Mouse (Mus musculus) lung, postnatal 0 days (tissue): ENCODE measurements around the gene Snx15. TPM values are rescaled to one million over a fixed set of nuclear protein-coding genes. Genes with fewer than 3 reads are reported as not detected.
A peak's percentile ranks its signal among the peaks of the same experiment; 100 is the strongest.

Experiments
- ATAC-seq: fragments of 200-750 bp; cut with Nextera tagmentation; 2 replicates; pipeline ENCODE4 v1.8.0; 2017; ENCODE audit warnings: moderate library complexity
- DNase-seq: peaks from one replicate; pipeline ENCODE4 v3.0.0-alpha.2; 2016; ENCODE audit warnings: low spot score
- H3K27ac ChIP-seq: fragments of 300-500 bp; sonication (generic); 2 replicates; pipeline ENCODE4 v1.5.1; 2014; ENCODE audit warnings: antibody characterized with exemption, mild to moderate bottlenecking, low read length, mixed read lengths
- H3K27me3 ChIP-seq: fragments of 300-500 bp; sonication (generic); replicated peaks from 2 replicates; pipeline ENCODE4 v1.6.1; 2014; ENCODE audit warnings: low read length, mixed read lengths; ENCODE audit not compliant: insufficient read depth
- H3K36me3 ChIP-seq: fragments of 300-500 bp; sonication (generic); 2 replicates; pipeline ENCODE4 v1.6.1; 2014; ENCODE audit warnings: low read length, mixed read lengths; ENCODE audit not compliant: insufficient read depth
- H3K4me1 ChIP-seq: fragments of 300-500 bp; sonication (generic); 2 replicates; pipeline ENCODE4 v1.6.1; 2014; ENCODE audit warnings: antibody characterized with exemption, low read depth, low read length, mixed read lengths; ENCODE audit not compliant: insufficient read depth
- H3K4me2 ChIP-seq: fragments of 300-500 bp; sonication (generic); replicated peaks from 2 replicates; pipeline ENCODE4 v1.6.1; 2014; ENCODE audit warnings: low read depth, mild to moderate bottlenecking, low read length, moderate library complexity, mixed read lengths
- H3K4me3 ChIP-seq: fragments of 300-500 bp; sonication (generic); 2 replicates; pipeline ENCODE4 v1.5.1; 2014; ENCODE audit warnings: low read depth, low read length
- H3K9ac ChIP-seq: fragments of 300-500 bp; sonication (generic); replicated peaks from 2 replicates; pipeline ENCODE4 v1.6.1; 2014; ENCODE audit warnings: low read depth, mild to moderate bottlenecking
- H3K9me3 ChIP-seq: fragments of 300-500 bp; sonication (generic); 2 replicates; pipeline ENCODE4 v1.6.1; 2016; ENCODE audit warnings: low read length, mixed read lengths
- CTCF ChIP-seq: IDR thresholded peaks from 2 replicates; pipeline ENCODE4 v1.5.1; 2016; ENCODE audit warnings: antibody characterized with exemption, mild to moderate bottlenecking
- EP300 ChIP-seq: IDR thresholded peaks from 2 replicates; pipeline ENCODE4 v1.6.1; 2016; ENCODE audit warnings: antibody characterized with exemption, mild to moderate bottlenecking, control low read depth
- WGBS: fragments of 180-500 bp; shearing (Covaris S2); extraction: QIAGEN DNeasy Blood & Tissue Kit; methylation state at CpG from one replicate; pipeline ENCODE4 v1.1.7; 2014; 5-methylcytosine and 5-hydroxymethylcytosine counted together
- polyA plus RNA-seq: library from polyadenylated mRNA; unstranded; fragments of >200 nt; fragmentation: Nextera tagmentation; extraction: Ambion mirVana; gene quantifications from 2 replicates; pipeline ENCODE4 v1.2.1, GENCODE M21; 2015

The Snx15 gene
- polyA plus RNA-seq, 1 experiment from 2014 or later, result 29.7 TPM

- H3K9ac ChIP-seq, result no peak overlapping the region
- H3K4me1 ChIP-seq, result no peaks in the 10 kb centered on the region
- no peak overlapping the region for H3K4me3 ChIP-seq
- no peak overlapping the region for H3K4me2 ChIP-seq
- H3K27ac ChIP-seq, result no peak overlapping the region
- H3K36me3 ChIP-seq, result no peaks in the 10 kb centered on the region
- H3K9me3 ChIP-seq, result no peaks in the 10 kb centered on the region
- no peaks in the 10 kb centered on the region for H3K27me3 ChIP-seq
- no peak for TF ChIP-seq EP300
- peak; percentile 32; the same call in 1 of the 2 replicates for TF ChIP-seq CTCF
- no peak for ATAC-seq
- 61% methylated on average over 8 of the region's 8 CpGs for WGBS
- no peak for DNase-seq
These were observed 28.3 kb upstream of the Snx15 start for GRCm38 (mm10) chr19:6156372-6156771.

- H3K4me3 ChIP-seq, result no peak overlapping the region
- no peak overlapping the region for H3K9ac ChIP-seq
- TF ChIP-seq CTCF (no peak), EP300 (no peak)
- DNase-seq, result no peak
- no peak for ATAC-seq
- H3K4me2 ChIP-seq, result no peak overlapping the region
- no peaks in the 10 kb centered on the region for H3K4me1 ChIP-seq
- WGBS, result 81% methylated on average over 9 of the region's 9 CpGs
- H3K27ac ChIP-seq, result no peak overlapping the region
- no peaks in the 10 kb centered on the region for H3K9me3 ChIP-seq
- H3K27me3 ChIP-seq, result no peaks in the 10 kb centered on the region
- no peaks in the 10 kb centered on the region for H3K36me3 ChIP-seq
These were observed 27.1 kb upstream of the Snx15 start for GRCm38 (mm10) chr19:6155174-6155573.

- Histone ChIP-seq H3K4me3 (no peak overlapping the region), H3K27ac (no peak overlapping the region), H3K4me2 (no peak overlapping the region), H3K4me1 (no peaks in the 10 kb centered on the region; the same call in 1 of the 2 replicates), H3K9ac (no peak overlapping the region), H3K36me3 (no peaks in the 10 kb centered on the region), H3K9me3 (no peaks in the 10 kb centered on the region), H3K27me3 (no peaks in the 10 kb centered on the region)
- 72% methylated on average over 5 of the region's 5 CpGs for WGBS
- no peak for ATAC-seq
- DNase-seq, result no peak
- TF ChIP-seq EP300 (no peak), CTCF (no peak)
These were observed 16.7 kb upstream of the Snx15 start for GRCm38 (mm10) chr19:6144842-6145241.

GRCm38 (mm10) chr19:6141394-6141749 is 13.3 kb upstream of the Snx15 start, which contains the start of gene Arl2:
Arl2 (minus strand) TSS chr19:6141548.
- H3K9ac ChIP-seq, result peak within 1 kb of the TSS; percentile 46
- peak within 1 kb of the TSS; percentile 92 for H3K27ac ChIP-seq
- H3K36me3 ChIP-seq, result no peaks in the 10 kb centered on the region
- H3K4me1 ChIP-seq, result no peaks in the 10 kb centered on the region; the same call in 1 of the 2 replicates
- peak within 1 kb of the TSS; percentile 77 for H3K4me2 ChIP-seq
- no peak for TF ChIP-seq EP300
- TF ChIP-seq CTCF, result peak; percentile 68
- WGBS, result under 1% methylated on average over 15 of the region's 15 CpGs
- peak; percentile 95 for DNase-seq
- no peaks in the 10 kb centered on the region for H3K27me3 ChIP-seq
- no peaks in the 10 kb centered on the region for H3K9me3 ChIP-seq
- ATAC-seq, result peak; percentile 80
- peak within 1 kb of the TSS; percentile 64 for H3K4me3 ChIP-seq

- peak; percentile 95 for ATAC-seq
- Histone ChIP-seq H3K36me3 (no peaks in the 10 kb centered on the region), H3K27me3 (no peaks in the 10 kb centered on the region), H3K4me2 (peak within 1 kb of the TSS; percentile 77), H3K27ac (peak within 1 kb of the TSS; percentile 92), H3K4me3 (peak within 1 kb of the TSS; percentile 64), H3K4me1 (no peaks in the 10 kb centered on the region; the same call in 1 of the 2 replicates), H3K9ac (peak within 1 kb of the TSS; percentile 46), H3K9me3 (no peaks in the 10 kb centered on the region)
- TF ChIP-seq EP300, result no peak
- TF ChIP-seq CTCF, result peak; percentile 84
- DNase-seq, result peak; percentile 98
- WGBS, result under 1% methylated on average over 68 of the region's 68 CpGs
These were observed 12.7 kb upstream of the Snx15 start, which contains the start of gene Batf2 for GRCm38 (mm10) chr19:6140678-6141393. Batf2 (plus strand) TSS chr19:6140983.

- DNase-seq (no peak), ATAC-seq (no peak)
- Histone ChIP-seq H3K4me3 (peak overlapping the region; percentile 64), H3K27me3 (no peaks in the 10 kb centered on the region), H3K9me3 (no peaks in the 10 kb centered on the region), H3K9ac (peak overlapping the region; percentile 46), H3K36me3 (no peaks in the 10 kb centered on the region), H3K4me1 (no peaks in the 10 kb centered on the region; the same call in 1 of the 2 replicates), H3K27ac (peak overlapping the region; percentile 92), H3K4me2 (peak overlapping the region; percentile 77)
- 5% methylated on average over 16 of the region's 16 CpGs for WGBS
- TF ChIP-seq CTCF (no peak), EP300 (no peak)
These were observed 12.2 kb upstream of the Snx15 start for GRCm38 (mm10) chr19:6140374-6140677.
